Mouse (Mus musculus) forebrain, embryonic 11.5 days (tissue): ENCODE results near the gene Lrrc8d. TPM values are rescaled to one million over a fixed set of nuclear protein-coding genes. Genes with fewer than 3 reads are reported as not detected.

Experiments
- ATAC-seq: fragments of 200-750 bp; cut with Nextera tagmentation; replicated peaks from 2 replicates; pipeline ENCODE4 v1.8.0; 2017; ENCODE audit warnings: moderate TSS enrichment; ENCODE audit not compliant: low FRiP score
- DNase-seq: peaks from one replicate; pipeline ENCODE4 v3.0.0-alpha.2; 2017; ENCODE audit warnings: low spot score
- H3K27ac ChIP-seq: fragments of 300-500 bp; sonication (generic); 2 replicates; pipeline ENCODE4 v1.5.1; 2014; ENCODE audit warnings: low read depth, low read length
- H3K27me3 ChIP-seq: fragments of 300-500 bp; sonication (generic); 2 replicates; pipeline ENCODE4 v1.6.1; 2014; ENCODE audit warnings: mild to moderate bottlenecking, low read length, mixed read lengths; ENCODE audit not compliant: control insufficient read depth, insufficient read depth
- H3K36me3 ChIP-seq: fragments of 300-500 bp; sonication (generic); 2 replicates; pipeline ENCODE4 v1.6.1; 2014; ENCODE audit warnings: mild to moderate bottlenecking, low read length, moderate library complexity, mixed read lengths; ENCODE audit not compliant: control insufficient read depth, insufficient read depth
- H3K4me1 ChIP-seq: fragments of 300-500 bp; sonication (generic); replicated peaks from 2 replicates; pipeline ENCODE4 v1.6.1; 2014; ENCODE audit warnings: low read length, mixed read lengths; ENCODE audit not compliant: control insufficient read depth, insufficient read depth
- H3K4me2 ChIP-seq: fragments of 300-500 bp; sonication (generic); 2 replicates; pipeline ENCODE4 v1.6.1; 2014; ENCODE audit warnings: low read depth, mild to moderate bottlenecking, low read length, moderate library complexity, mixed read lengths; ENCODE audit not compliant: severe bottlenecking
- H3K4me3 ChIP-seq: fragments of 300-500 bp; sonication (generic); 2 replicates; pipeline ENCODE4 v1.5.1; 2014; ENCODE audit warnings: low read depth, low read length
- H3K9ac ChIP-seq: fragments of 300-500 bp; sonication (generic); 2 replicates; pipeline ENCODE4 v1.6.1; 2014; ENCODE audit warnings: low read length
- H3K9me3 ChIP-seq: fragments of 300-500 bp; sonication (generic); 2 replicates; pipeline ENCODE4 v1.6.1; 2016; ENCODE audit warnings: low read length, mixed read lengths; ENCODE audit not compliant: control insufficient read depth
- WGBS: fragments of 180-500 bp; shearing (Covaris S2); extraction: QIAGEN DNeasy Blood & Tissue Kit; methylation state at CpG from one replicate; pipeline ENCODE4 v1.1.7; 2014; 5-methylcytosine and 5-hydroxymethylcytosine counted together
- polyA plus RNA-seq: library from polyadenylated mRNA; unstranded; fragments of >200 nt; fragmentation: Nextera tagmentation; extraction: Ambion mirVana; gene quantifications from 2 replicates; pipeline ENCODE4 v1.2.1, GENCODE M21; 2014

The Lrrc8d gene
- polyA plus RNA-seq, 1 experiment from 2014 or later, result 28.9 TPM

GRCm38 (mm10) chr5:105669086-105669485 is 30.7 kb upstream of the Lrrc8d start:
- H3K36me3 ChIP-seq, result no peaks in the 10 kb centered on the region
- no peak for DNase-seq
- H3K4me1 ChIP-seq, result no peaks in the 10 kb centered on the region
- no peak overlapping the region for H3K9ac ChIP-seq
- H3K4me3 ChIP-seq, result no peak overlapping the region
- H3K27ac ChIP-seq, result no peak overlapping the region
- no peak for ATAC-seq
- H3K9me3 ChIP-seq, result no peaks in the 10 kb centered on the region
- no peaks in the 10 kb centered on the region for H3K27me3 ChIP-seq
- 92% methylated on average over 2 of the region's 2 CpGs for WGBS
- H3K4me2 ChIP-seq, result no peak overlapping the region

- Histone ChIP-seq H3K9ac (no peak overlapping the region), H3K4me2 (no peak overlapping the region), H3K9me3 (no peaks in the 10 kb centered on the region), H3K27me3 (no peaks in the 10 kb centered on the region), H3K36me3 (no peaks in the 10 kb centered on the region), H3K27ac (no peak overlapping the region), H3K4me1 (no peaks in the 10 kb centered on the region), H3K4me3 (no peak overlapping the region)
- DNase-seq, result no peak
- 73% methylated on average over 10 of the region's 10 CpGs for WGBS
- no peak for ATAC-seq
Observed at GRCm38 (mm10) chr5:105669508-105670353, 30.0 kb upstream of the Lrrc8d start.

- H3K27ac ChIP-seq, result no peak overlapping the region
- no peak overlapping the region for H3K9ac ChIP-seq
- H3K4me1 ChIP-seq, result no peaks in the 10 kb centered on the region
- H3K4me3 ChIP-seq, result no peak overlapping the region
- ATAC-seq, result no peak
- H3K4me2 ChIP-seq, result no peak overlapping the region
- no peaks in the 10 kb centered on the region for H3K9me3 ChIP-seq
- 63% methylated on average over 4 of the region's 4 CpGs for WGBS
- no peak for DNase-seq
- no peaks in the 10 kb centered on the region for H3K27me3 ChIP-seq
- H3K36me3 ChIP-seq, result no peaks in the 10 kb centered on the region
Observed at GRCm38 (mm10) chr5:105672332-105672731, 27.4 kb upstream of the Lrrc8d start.

- no peak for DNase-seq
- Histone ChIP-seq H3K4me2 (no peak overlapping the region), H3K4me3 (no peak overlapping the region), H3K27ac (no peak overlapping the region), H3K4me1 (peaks cover 6% of the 10 kb centered on the region), H3K9me3 (no peaks in the 10 kb centered on the region), H3K27me3 (no peaks in the 10 kb centered on the region), H3K9ac (no peak overlapping the region), H3K36me3 (no peaks in the 10 kb centered on the region)
- ATAC-seq, result no peak
- 94% methylated on average over 4 of the region's 4 CpGs for WGBS
Observed at GRCm38 (mm10) chr5:105675511-105675910, 24.3 kb upstream of the Lrrc8d start.

- 86% methylated on average over 2 of the region's 2 CpGs for WGBS
- no peak overlapping the region for H3K9ac ChIP-seq
- H3K36me3 ChIP-seq, result no peaks in the 10 kb centered on the region
- no peak overlapping the region for H3K27ac ChIP-seq
- no peak overlapping the region for H3K4me3 ChIP-seq
- no peaks in the 10 kb centered on the region for H3K9me3 ChIP-seq
- H3K27me3 ChIP-seq, result no peaks in the 10 kb centered on the region
- H3K4me2 ChIP-seq, result no peak overlapping the region
- ATAC-seq, result no peak
- no peak for DNase-seq
- H3K4me1 ChIP-seq, result peaks cover 6% of the 10 kb centered on the region
Observed at GRCm38 (mm10) chr5:105677071-105677470, 22.7 kb upstream of the Lrrc8d start.

- Histone ChIP-seq H3K27ac (no peak overlapping the region), H3K4me3 (no peak overlapping the region), H3K9ac (no peak overlapping the region), H3K4me1 (peaks cover 6% of the 10 kb centered on the region), H3K4me2 (no peak overlapping the region), H3K9me3 (no peaks in the 10 kb centered on the region), H3K36me3 (no peaks in the 10 kb centered on the region), H3K27me3 (no peaks in the 10 kb centered on the region)
- ATAC-seq, result no peak
- no peak for DNase-seq
- WGBS, result 88% methylated on average over 8 of the region's 8 CpGs
Observed at GRCm38 (mm10) chr5:105678243-105678642, 21.5 kb upstream of the Lrrc8d start.

- peaks cover 6% of the 10 kb centered on the region for H3K4me1 ChIP-seq
- no peak overlapping the region for H3K27ac ChIP-seq
- no peak for DNase-seq
- no peaks in the 10 kb centered on the region for H3K27me3 ChIP-seq
- H3K36me3 ChIP-seq, result no peaks in the 10 kb centered on the region
- no peaks in the 10 kb centered on the region for H3K9me3 ChIP-seq
- ATAC-seq, result no peak
- no peak overlapping the region for H3K4me3 ChIP-seq
- WGBS, result 74% methylated on average over 4 of the region's 4 CpGs
- H3K9ac ChIP-seq, result no peak overlapping the region
- no peak overlapping the region for H3K4me2 ChIP-seq
Observed at GRCm38 (mm10) chr5:105679261-105679660, 20.5 kb upstream of the Lrrc8d start.

- Histone ChIP-seq H3K9ac (no peak overlapping the region), H3K27ac (no peak overlapping the region), H3K9me3 (no peaks in the 10 kb centered on the region), H3K4me1 (peaks cover 6% of the 10 kb centered on the region), H3K36me3 (no peaks in the 10 kb centered on the region), H3K27me3 (no peaks in the 10 kb centered on the region), H3K4me3 (no peak overlapping the region), H3K4me2 (no peak overlapping the region)
- DNase-seq (no peak), ATAC-seq (peak; percentile 18; the same call in 1 of the 2 replicates)
- WGBS, result 46% methylated on average over 9 of the region's 9 CpGs
Observed at GRCm38 (mm10) chr5:105679921-105680843, 19.6 kb upstream of the Lrrc8d start.
